Mouse (Mus musculus) adrenal gland, adult 18-20 months (tissue): Measurements from ENCODE around the gene Asb14. TPM values are rescaled to one million over a fixed set of nuclear protein-coding genes. Genes with fewer than 3 reads are reported as not detected.
"Not testable (repeated sequence)": the region's sequence is repeated elsewhere in the genome, so short reads cannot be mapped to it uniquely, and the experiment has no call there.

ENCODE experiments used
- DNase-seq, 2 experiments: peaks; one replicate each; pipeline ENCODE4 v3.0.0; 2021 to 2022; ENCODE audit warnings: low spot score in 2 of 2
- total RNA-seq, 2 experiments: library from RNA; stranded (reverse); gene quantifications; 1 replicate in 1 of 2; 2 replicates in 1 of 2; pipeline ENCODE4 v1.2.3; 2021

Gene Asb14
- total RNA-seq, 2 experiments from 2014 or later, result not detected

DNA sequence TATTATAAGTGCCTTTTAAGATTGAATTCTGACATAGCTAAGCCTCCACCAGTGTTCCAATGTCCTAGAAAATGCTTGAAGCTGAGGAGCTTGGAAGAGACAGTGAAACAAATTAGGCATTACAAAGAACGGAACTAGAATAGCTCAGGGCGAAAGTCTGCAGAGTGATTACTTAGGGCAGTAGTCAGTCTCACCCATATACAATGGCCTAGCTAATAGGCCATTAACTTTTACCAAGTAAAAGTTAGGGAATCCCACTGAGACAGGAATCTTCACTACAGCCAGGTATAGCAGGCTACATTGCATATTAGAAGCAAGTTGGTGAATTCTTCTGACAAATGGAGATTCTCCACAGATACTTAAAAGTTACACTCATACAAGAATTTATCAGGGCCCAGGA is 61.8 kb downstream of the Asb14 start:
- DNase-seq, result not testable (repeated sequence)

DNA sequence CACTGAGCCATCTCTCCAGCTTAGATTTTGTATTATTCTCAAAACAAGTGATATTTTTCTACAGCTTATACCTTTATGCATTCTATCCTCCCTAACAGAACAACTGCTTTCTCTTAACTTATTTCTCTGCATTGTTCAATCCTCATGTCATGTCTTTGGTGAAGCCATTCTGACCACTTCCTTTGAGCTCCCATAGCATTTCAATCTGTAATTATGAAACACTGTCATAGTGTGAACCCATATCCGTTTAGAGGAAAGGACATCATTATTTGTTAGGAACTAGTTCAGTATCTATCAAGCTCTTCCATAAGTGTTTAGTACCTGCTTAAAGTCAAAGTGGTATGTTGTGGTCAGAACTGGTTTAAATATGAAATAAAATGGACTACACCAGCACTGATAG is 66.2 kb downstream of the Asb14 start:
- no peak for DNase-seq

Other genes starting within 250 kb of the Asb14 start
- gene Pde12, start 224.7 kb upstream of the Asb14 start, total RNA-seq, result 10 to 100 TPM; 11.9 TPM
- gene Dnah12, start 201.3 kb upstream of the Asb14 start, total RNA-seq, result under 1 TPM; 0.03 to 0.17 TPM
- gene Appl1, start 76.7 kb downstream of the Asb14 start, total RNA-seq, result 10 to 100 TPM; 33.5 to 37.9 TPM
- gene Hesx1, start 99.9 kb downstream of the Asb14 start, total RNA-seq, result not detected
- gene Il17rd, start 144.4 kb downstream of the Asb14 start, total RNA-seq, result 1 to 10 TPM; 2.9 to 3.7 TPM
- 10 to 100 TPM; 25.3 to 45.5 TPM for gene Arhgef3, start 220.3 kb downstream of the Asb14 start, total RNA-seq